Mouse (Mus musculus) heart, adult 2 months (tissue): ENCODE results near the gene Stag1. TPM values are rescaled to one million over a fixed set of nuclear protein-coding genes. Genes with fewer than 3 reads are reported as not detected.

Experiments
- DNase-seq, 2 experiments: peaks; one replicate each; pipeline ENCODE4 v3.0.0; 2021
- H3K27ac ChIP-seq: fragments of 200-600 bp; 2 replicates; pipeline ENCODE4 v1.8.1; 2022
- H3K27me3 ChIP-seq: fragments of 200-500 bp; 2 replicates; pipeline ENCODE4 v1.6.1; 2012; ENCODE audit warnings: mild to moderate bottlenecking, low read length, inconsistent platforms, mixed read lengths; ENCODE audit not compliant: control insufficient read depth, insufficient read depth
- H3K36me3 ChIP-seq: fragments of 200-500 bp; 2 replicates; pipeline ENCODE4 v1.6.1; 2012; ENCODE audit warnings: low read length, inconsistent platforms; ENCODE audit not compliant: control insufficient read depth, insufficient read depth
- H3K4me1 ChIP-seq: fragments of 200-500 bp; 2 replicates; pipeline ENCODE4 v1.6.1; 2011; ENCODE audit warnings: low read length; ENCODE audit not compliant: control insufficient read depth, insufficient read depth
- H3K4me3 ChIP-seq: fragments of 200-600 bp; 2 replicates; pipeline ENCODE4 v1.8.1; 2022
- H3K79me2 ChIP-seq: fragments of 200-500 bp; replicated peaks from 2 replicates; pipeline ENCODE4 v1.6.1; 2012; ENCODE audit warnings: mild to moderate bottlenecking, inconsistent platforms, low read length, moderate library complexity, mixed read lengths; ENCODE audit not compliant: control insufficient read depth, insufficient read depth
- H3K9ac ChIP-seq: fragments of 200-500 bp; 2 replicates; pipeline ENCODE4 v1.6.1; 2012; ENCODE audit warnings: low read depth, mild to moderate bottlenecking, control low read depth, inconsistent platforms, low read length, mixed read lengths
- CTCF ChIP-seq: fragments of 200-600 bp; IDR thresholded peaks from 2 replicates; pipeline ENCODE4 v1.8.1; 2022; ENCODE audit warnings: antibody characterized with exemption, mild to moderate bottlenecking, moderate library complexity
- EP300 ChIP-seq: fragments of 200-500 bp; IDR thresholded peaks from 2 replicates; pipeline ENCODE4 v1.6.1; 2011; ENCODE audit warnings: low read depth, low read length, control low read depth; ENCODE audit not compliant: insufficient read depth
- POLR2A ChIP-seq: fragments of 200-500 bp; IDR thresholded peaks from 2 replicates; pipeline ENCODE4 v1.6.1; 2011; ENCODE audit warnings: mild to moderate bottlenecking, low read depth, low read length, control low read depth; ENCODE audit not compliant: insufficient read depth
- whole genome bisulfite sequencing: fragments of 180-500 bp; shearing (Covaris S2); methylation state at CpG from one replicate; pipeline ENCODE4 v1.1.7; 2018; 5-methylcytosine and 5-hydroxymethylcytosine counted together
- intact Hi-C: fragments of 180-260 bp; cut with DNase I; formaldehyde crosslinking; loops from one replicate; pipeline ENCODE4 v1.15.1; 2025
- polyA plus RNA-seq: library from polyadenylated mRNA; depleted of rRNA; stranded (reverse); fragments of >200 nt; gene quantifications from 2 replicates; pipeline ENCODE4 v1.2.3, GENCODE M21; 2012
- total RNA-seq, 2 experiments: library from RNA; stranded (reverse); gene quantifications; 2 replicates each; pipeline ENCODE4 v1.2.3; 2021

Gene Stag1
- total and polyA plus RNA-seq, 3 experiments = 4.1 to 27.8 (median 27.8) TPM

DNA sequence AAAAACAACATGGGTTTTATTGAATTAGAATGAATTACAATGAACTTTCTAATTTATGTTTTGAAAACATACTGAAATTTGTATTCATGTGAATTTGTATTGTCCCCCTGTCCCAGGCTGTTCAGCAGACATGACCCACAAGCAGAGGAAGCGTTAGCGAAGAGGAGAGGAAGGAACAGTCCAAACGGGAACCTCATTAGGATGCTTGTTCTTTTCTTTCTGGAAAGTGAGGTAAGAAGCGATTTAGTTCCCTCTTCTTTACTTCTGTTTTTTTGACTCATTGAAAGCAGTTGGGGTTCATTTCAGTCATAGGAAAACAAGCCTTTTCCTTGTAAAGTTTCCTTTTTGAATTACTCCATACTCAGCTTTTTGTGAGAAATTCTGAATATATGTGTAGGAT is 268.4 kb downstream of the Stag1 start:
- intact Hi-C loops = no loop called here
- no peak for DNase-seq
- no peaks in the 10 kb centered on the region for H3K27me3 ChIP-seq
- H3K79me2 ChIP-seq = no peaks in the 10 kb centered on the region
- no peak overlapping the region for H3K27ac ChIP-seq
- no peak overlapping the region for H3K4me3 ChIP-seq
- 71% methylated on average over 4 of the region's 4 CpGs for WGBS
- H3K36me3 ChIP-seq = no peaks in the 10 kb centered on the region
- TF ChIP-seq POLR2A (no peak), EP300 (no peak), CTCF (no peak)
- no peak overlapping the region for H3K9ac ChIP-seq
- H3K4me1 ChIP-seq = no peaks in the 10 kb centered on the region

DNA sequence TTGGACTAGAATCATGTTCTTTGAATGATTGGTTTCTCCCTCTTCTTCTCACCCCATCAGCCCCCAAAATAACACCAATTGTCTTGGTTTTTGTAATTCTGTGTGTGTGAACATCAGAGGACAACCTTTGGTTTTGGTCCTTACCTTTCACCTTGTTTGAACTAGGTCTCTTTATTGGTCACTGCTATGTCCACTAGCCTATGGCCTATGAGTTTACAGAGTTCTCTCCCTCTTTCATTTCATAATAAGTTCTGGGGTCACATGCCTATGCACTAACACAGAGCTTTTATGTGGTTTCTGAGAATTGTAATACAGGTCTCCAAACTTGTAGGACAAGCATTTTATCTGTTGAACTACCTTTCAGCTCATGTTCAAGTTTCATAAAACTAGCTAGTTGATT is 272.0 kb downstream of the Stag1 start:
- TF ChIP-seq CTCF (no peak), POLR2A (no peak), EP300 (no peak)
- intact Hi-C loops = no loop called here

DNA sequence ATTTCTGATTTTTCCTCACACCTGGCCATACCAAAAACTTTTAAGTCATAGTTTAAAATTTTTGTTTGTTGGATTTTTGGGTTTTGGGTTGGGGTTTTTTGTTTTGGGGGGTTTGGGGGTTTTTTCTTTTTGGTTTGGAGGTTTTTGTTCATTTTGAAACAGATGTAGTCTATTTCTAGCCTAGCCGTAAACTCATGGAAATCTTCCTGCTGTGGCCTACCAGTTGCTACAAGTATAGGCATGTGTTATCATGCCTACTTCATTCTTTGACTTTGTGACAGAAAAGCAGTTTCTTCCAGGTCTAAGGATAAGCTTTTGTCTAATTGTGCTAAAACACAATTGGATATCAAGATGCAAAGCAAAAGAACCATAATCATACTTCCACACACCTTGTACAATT is 298.5 kb downstream of the Stag1 start:
- no peak for TF ChIP-seq CTCF
- no peaks in the 10 kb centered on the region for H3K79me2 ChIP-seq
- intact Hi-C loops = no loop called here
- 100% methylated on average over 1 of the region's 1 CpGs for WGBS
- no peaks in the 10 kb centered on the region for H3K4me1 ChIP-seq
- no peak overlapping the region for H3K9ac ChIP-seq
- no peaks in the 10 kb centered on the region for H3K27me3 ChIP-seq
- no peaks in the 10 kb centered on the region for H3K36me3 ChIP-seq
- no peak for DNase-seq
- H3K27ac ChIP-seq = no peak overlapping the region
- no peak overlapping the region for H3K4me3 ChIP-seq

More for the DNA sequence above, 272.0 kb downstream of the Stag1 start:
- Histone ChIP-seq H3K4me3 (no peak overlapping the region), H3K27ac (no peak overlapping the region), H3K27me3 (no peaks in the 10 kb centered on the region), H3K36me3 (no peaks in the 10 kb centered on the region), H3K9ac (no peak overlapping the region), H3K79me2 (no peaks in the 10 kb centered on the region), H3K4me1 (no peaks in the 10 kb centered on the region)
- DNase-seq = no peak

DNA sequence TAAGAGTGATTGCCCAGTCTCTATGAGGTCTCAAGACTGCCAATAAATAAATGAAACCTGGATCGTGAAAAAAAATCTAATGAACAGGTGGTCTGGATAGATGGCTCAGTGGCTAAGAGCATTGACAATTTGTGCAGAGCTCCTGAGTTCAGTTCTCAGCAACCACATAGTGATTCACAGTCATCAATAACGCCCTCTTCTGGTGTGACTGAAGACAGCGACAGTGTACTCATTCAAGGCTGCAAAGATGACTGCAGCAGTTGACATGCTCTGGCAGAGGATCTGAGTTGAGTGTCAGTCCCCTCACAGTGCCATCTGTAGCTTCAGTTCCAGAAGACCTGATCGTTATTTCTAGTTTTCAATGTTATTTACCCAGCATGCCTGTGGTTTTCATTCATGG is 300.4 kb downstream of the Stag1 start:
- Histone ChIP-seq H3K27ac (no peak overlapping the region), H3K27me3 (no peaks in the 10 kb centered on the region), H3K9ac (no peak overlapping the region), H3K36me3 (no peaks in the 10 kb centered on the region), H3K79me2 (no peaks in the 10 kb centered on the region), H3K4me3 (no peak overlapping the region), H3K4me1 (no peaks in the 10 kb centered on the region)
- intact Hi-C loops = no loop called here
- no peak for DNase-seq
- WGBS = 91% methylated on average over 4 of the region's 4 CpGs
- TF ChIP-seq EP300 (no peak), CTCF (peak; percentile 30), POLR2A (no peak)

DNA sequence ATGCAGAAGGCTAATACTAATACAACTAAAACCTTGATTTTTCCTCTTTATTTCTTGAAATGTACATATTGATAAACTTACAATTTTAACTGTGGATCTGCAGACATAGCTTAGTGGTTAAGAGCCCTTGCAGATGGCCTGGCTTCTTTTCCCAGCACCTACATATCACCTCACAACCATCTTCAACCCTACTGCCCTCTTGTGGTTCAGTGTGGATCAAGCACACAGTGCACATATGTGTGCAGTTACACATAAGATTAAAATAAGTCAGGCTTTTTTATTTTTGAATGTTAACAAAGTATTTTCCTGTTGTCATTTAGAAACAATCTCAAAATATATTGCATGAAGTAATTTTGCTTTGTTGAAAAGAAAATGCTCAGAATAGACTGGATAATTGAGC is 312.8 kb downstream of the Stag1 start:
- Histone ChIP-seq H3K27me3 (no peaks in the 10 kb centered on the region), H3K4me3 (no peak overlapping the region), H3K27ac (no peak overlapping the region), H3K79me2 (no peaks in the 10 kb centered on the region), H3K9ac (no peak overlapping the region), H3K36me3 (no peaks in the 10 kb centered on the region), H3K4me1 (no peaks in the 10 kb centered on the region)
- no peak for DNase-seq
- intact Hi-C loops = loop anchor here (10.0 kb wide), 1 partner anchor 244 kb away; no protein-coding TSS in a partner anchor
- peak; percentile 66 for TF ChIP-seq CTCF
- TF ChIP-seq EP300 = no peak

DNA sequence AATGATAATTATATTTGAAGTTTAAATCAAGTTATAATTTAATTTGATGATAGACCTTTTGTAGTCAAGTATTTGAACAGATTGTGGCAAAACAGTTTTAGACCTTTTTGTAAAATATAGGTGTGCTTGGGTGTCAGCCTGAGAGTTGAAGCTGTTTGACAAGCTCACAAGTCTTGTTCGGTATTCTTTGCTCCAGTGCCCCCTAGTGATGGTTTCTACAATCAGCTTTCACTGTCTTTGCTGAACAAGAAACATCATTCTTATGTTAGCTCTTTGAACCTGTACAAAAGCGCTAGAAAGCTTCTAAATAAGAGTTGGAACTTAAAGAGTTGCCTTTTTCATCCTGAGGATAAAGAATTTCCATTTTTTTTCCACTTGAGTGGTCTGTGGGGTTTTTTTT is 319.5 kb downstream of the Stag1 start:
- peak in 1 of 2 experiments; percentile 10 for DNase-seq

DNA sequence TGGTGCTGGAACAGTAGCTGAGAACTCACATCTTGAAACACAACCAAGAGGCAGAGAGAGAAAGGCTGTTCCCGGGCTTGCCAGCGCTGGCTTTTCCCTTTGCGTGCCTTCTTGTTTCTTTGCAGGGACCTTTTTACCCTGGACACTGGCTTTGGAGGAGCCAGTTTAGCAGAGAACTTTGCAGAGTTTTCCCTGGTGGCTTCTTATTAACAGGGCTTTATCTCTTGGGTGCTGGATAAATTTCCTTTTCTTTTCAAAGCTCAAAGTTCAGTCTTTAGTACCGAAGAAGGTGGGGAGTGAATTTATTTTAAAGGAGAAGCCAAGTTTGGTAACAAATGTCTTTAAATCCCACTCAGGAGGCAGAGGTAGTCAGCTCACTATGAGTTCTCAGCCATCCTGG is 329.0 kb downstream of the Stag1 start:
- H3K27ac ChIP-seq = no peak overlapping the region
- 92% methylated on average over 4 of the region's 4 CpGs for WGBS
- intact Hi-C loops = no loop called here
- H3K9ac ChIP-seq = no peak overlapping the region
- no peaks in the 10 kb centered on the region for H3K36me3 ChIP-seq
- TF ChIP-seq POLR2A (no peak), EP300 (no peak), CTCF (no peak)
- no peaks in the 10 kb centered on the region for H3K4me1 ChIP-seq
- no peak for DNase-seq
- no peak overlapping the region for H3K4me3 ChIP-seq
- H3K79me2 ChIP-seq = no peaks in the 10 kb centered on the region
- H3K27me3 ChIP-seq = no peaks in the 10 kb centered on the region

More for the DNA sequence above, 319.5 kb downstream of the Stag1 start:
- Histone ChIP-seq H3K4me3 (no peak overlapping the region), H3K9ac (no peak overlapping the region), H3K79me2 (no peaks in the 10 kb centered on the region), H3K27me3 (no peaks in the 10 kb centered on the region), H3K27ac (no peak overlapping the region), H3K36me3 (no peaks in the 10 kb centered on the region), H3K4me1 (no peaks in the 10 kb centered on the region)
- intact Hi-C loops = loop anchor here (2.0 to 10.0 kb wide), 4 partner anchors 238 to 462 kb away; no protein-coding TSS in a partner anchor
- 36% methylated on average over 2 of the region's 2 CpGs for WGBS
- TF ChIP-seq CTCF (peak; percentile 86), POLR2A (no peak)
